Mouse (Mus musculus) common myeloid progenitor, adult 5-6 weeks (primary cell): Measurements from ENCODE around the gene Rbm39. TPM values are rescaled to one million over a fixed set of nuclear protein-coding genes. Genes with fewer than 3 reads are reported as not detected.

Source experiments
- ATAC-seq: replicated peaks from 2 replicates; pipeline ENCODE4 v1.8.0; 2016; ENCODE audit warnings: low read depth, mild to moderate bottlenecking, moderate TSS enrichment, inconsistent platforms; ENCODE audit not compliant: poor library complexity, severe bottlenecking
- total RNA-seq: library from RNA; stranded (forward); fragments of 200-1000, 187-1606 nt; gene quantifications from 2 replicates; pipeline ENCODE4 v1.2.3, GENCODE M21; 2017

Rbm39 gene
- total RNA-seq, 1 experiment from 2014 or later, result 779 TPM

- ATAC-seq, result no peak
Measured at GRCm38 (mm10) chr2:156180824-156181590, 969 bp upstream of the Rbm39 start.

- ATAC-seq, result no peak
Measured at GRCm38 (mm10) chr2:156179796-156180093, 293 bp downstream of the Rbm39 start.

- peak; percentile 61 for ATAC-seq
Measured at GRCm38 (mm10) chr2:156179046-156179795, 817 bp downstream of the Rbm39 start.

- ATAC-seq, result no peak
Measured at GRCm38 (mm10) chr2:156177651-156178050, 2.4 kb downstream of the Rbm39 start.

GRCm38 (mm10) chr2:156177079-156177478 is 3.0 kb downstream of the Rbm39 start:
- ATAC-seq, result no peak

GRCm38 (mm10) chr2:156166557-156166956 is 13.5 kb downstream of the Rbm39 start:
- no peak for ATAC-seq

GRCm38 (mm10) chr2:156165478-156165877 is 14.6 kb downstream of the Rbm39 start:
- no peak for ATAC-seq

- ATAC-seq, result no peak
Measured at GRCm38 (mm10) chr2:156151538-156151937, 28.5 kb downstream of the Rbm39 start.

- no peak for ATAC-seq
Measured at GRCm38 (mm10) chr2:156147316-156147915, 32.6 kb downstream of the Rbm39 start.

- ATAC-seq, result no peak
Measured at GRCm38 (mm10) chr2:156146272-156146989, 33.6 kb downstream of the Rbm39 start.

GRCm38 (mm10) chr2:156145486-156146130 is 34.4 kb downstream of the Rbm39 start:
- ATAC-seq, result no peak

GRCm38 (mm10) chr2:156143953-156144724 is 35.9 kb downstream of the Rbm39 start, which contains the start of the genes Romo1 and Nfs1:
TSS of gene Romo1 (plus strand) at chr2:156144039.
TSS of gene Nfs1 (minus strand) at chr2:156144186.
- peak; percentile 96 for ATAC-seq

- no peak for ATAC-seq
Measured at GRCm38 (mm10) chr2:156143367-156143766, 36.7 kb downstream of the Rbm39 start.

GRCm38 (mm10) chr2:156142820-156143219 is 37.2 kb downstream of the Rbm39 start:
- ATAC-seq, result no peak

- ATAC-seq, result no peak
Measured at GRCm38 (mm10) chr2:156135695-156136094, 44.3 kb downstream of the Rbm39 start.

GRCm38 (mm10) chr2:156134161-156134560 is 45.9 kb downstream of the Rbm39 start:
- ATAC-seq, result no peak

GRCm38 (mm10) chr2:156126992-156127391 is 53.0 kb downstream of the Rbm39 start, which contains the start of gene Gm28036:
TSS of gene Gm28036 (minus strand) at chr2:156127092.
- ATAC-seq, result no peak

GRCm38 (mm10) chr2:156123731-156124130 is 56.3 kb downstream of the Rbm39 start:
- ATAC-seq, result no peak

GRCm38 (mm10) chr2:156119566-156119965 is 60.5 kb downstream of the Rbm39 start:
- no peak for ATAC-seq
